8 mouse cellular contexts compared by ENCODE assay signal in the genomic region with DNA sequence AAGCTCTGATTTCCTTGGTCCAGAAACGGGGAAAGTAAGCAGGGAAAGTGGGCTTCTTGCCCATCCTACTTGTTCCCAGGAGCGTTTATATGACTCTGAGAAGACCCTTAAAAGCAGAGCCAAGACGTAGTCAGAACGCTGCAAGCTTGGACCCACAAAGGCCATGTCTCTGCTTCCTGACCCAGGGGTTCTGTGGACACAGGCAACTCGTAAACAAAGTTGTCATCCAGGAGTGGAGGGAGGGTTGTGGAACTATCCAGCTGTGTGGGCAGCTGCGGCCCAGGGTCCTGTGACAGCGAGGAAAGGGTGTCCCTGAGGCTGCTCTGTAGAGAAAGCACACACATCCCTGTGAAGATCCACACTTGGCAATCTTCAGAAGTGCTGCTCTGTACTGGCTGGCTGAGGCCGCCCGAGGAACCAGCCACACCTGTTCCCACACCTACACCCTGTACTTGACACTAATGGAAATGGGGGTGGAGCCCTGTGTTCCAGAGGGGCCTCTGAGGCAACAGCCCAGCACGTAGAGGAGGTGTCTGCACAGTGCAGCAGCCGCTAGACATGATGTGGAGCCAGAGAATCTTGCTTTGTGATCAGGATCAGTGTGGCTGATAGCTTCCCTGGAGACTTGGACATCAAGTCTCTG. TPM values are rescaled to one million over a fixed set of nuclear protein-coding genes. Genes with fewer than 3 reads are reported as not detected.
A peak's percentile ranks its signal among the peaks of the same experiment; 100 is the strongest.
DNase-seq lines count a peak whose midpoint lies in the region; ATAC-seq lines count a peak whose summit lies in the region.

No protein-coding gene starts in this region.

- peak overlapping the region; percentile 78 for H3K4me2 ChIP-seq in heart, embryonic 16.5 days (ENCODE audit: low read depth, low read length)
- H3K4me2 ChIP-seq in liver, embryonic 15.5 days: peak overlapping the region; percentile 100
- peak overlapping the region; percentile 87 for H3K4me2 ChIP-seq in stomach, embryonic 14.5 days (replicated peaks; ENCODE audit: low read depth, low read length)

- intact Hi-C loops in left cerebral cortex, postnatal 14 days (cut with DNase I): loop anchor here (5.0 kb wide), 1 partner anchor 64 kb away; no protein-coding TSS in a partner anchor
- intact Hi-C loops in left cerebral cortex, postnatal 4 days (cut with DNase I): no loop called here

- H3K4me3 ChIP-seq in heart, embryonic 16.5 days (ENCODE audit: low read length): no peak overlapping the region
- peak overlapping the region; percentile 82; the same call in 1 of the 2 replicates for H3K4me3 ChIP-seq in liver, embryonic 15.5 days (replicated peaks)
- no peak overlapping the region for H3K4me3 ChIP-seq in stomach, embryonic 14.5 days (ENCODE audit: low read depth, low read length)

- DNase-seq in left cerebral cortex, postnatal 14 days (ENCODE audit: low spot score in 2 of 2): peak; percentile 20 to 33
- no peak for DNase-seq in left cerebral cortex, adult 18-20 months (ENCODE audit: low spot score in 2 of 2)
- no peak for DNase-seq in layer of hippocampus, adult 9-10 months (ENCODE audit: low spot score)
- DNase-seq in left cerebral cortex, postnatal 4 days: no peak
- no peak for DNase-seq in right cerebral cortex, postnatal 4 days

- H3K9ac ChIP-seq in heart, embryonic 16.5 days (ENCODE audit: low read length): peak overlapping the region; percentile 33; the same call in 1 of the 2 replicates
- H3K9ac ChIP-seq in liver, embryonic 15.5 days: no peak overlapping the region
- H3K9ac ChIP-seq in stomach, embryonic 14.5 days (replicated peaks; ENCODE audit: low read depth, low read length): peak overlapping the region; percentile 12; the same call in 1 of the 2 replicates

- H3K4me1 ChIP-seq in heart, embryonic 16.5 days (ENCODE audit: control insufficient read depth, insufficient read depth, low read length): peaks cover 34% of the 10 kb centered on the region
- peaks cover 56% of the 10 kb centered on the region for H3K4me1 ChIP-seq in liver, embryonic 15.5 days (replicated peaks)
- H3K4me1 ChIP-seq in stomach, embryonic 14.5 days (ENCODE audit: control insufficient read depth, insufficient read depth, low read length): peaks cover 29% of the 10 kb centered on the region

- no peaks in the 10 kb centered on the region for H3K27me3 ChIP-seq in heart, embryonic 16.5 days (ENCODE audit: control insufficient read depth, insufficient read depth, low read length)
- no peaks in the 10 kb centered on the region for H3K27me3 ChIP-seq in liver, embryonic 15.5 days
- no peaks in the 10 kb centered on the region for H3K27me3 ChIP-seq in stomach, embryonic 14.5 days (ENCODE audit: control insufficient read depth, insufficient read depth, low read length)

- H3K36me3 ChIP-seq in heart, embryonic 16.5 days (ENCODE audit: control insufficient read depth, insufficient read depth): peaks cover 29% of the 10 kb centered on the region
- H3K36me3 ChIP-seq in liver, embryonic 15.5 days (replicated peaks): peaks cover 44% of the 10 kb centered on the region
- H3K36me3 ChIP-seq in stomach, embryonic 14.5 days (ENCODE audit: control insufficient read depth, insufficient read depth, low read length): peaks cover 32% of the 10 kb centered on the region

- H3K27ac ChIP-seq in heart, embryonic 16.5 days (ENCODE audit: low read length): peak overlapping the region; percentile 40
- H3K27ac ChIP-seq in liver, embryonic 15.5 days (replicated peaks): peak overlapping the region; percentile 78
- H3K27ac ChIP-seq in stomach, embryonic 14.5 days (ENCODE audit: low read length): peak overlapping the region; percentile 75

- H3K9me3 ChIP-seq in heart, embryonic 16.5 days (replicated peaks; ENCODE audit: control insufficient read depth, low read length): no peaks in the 10 kb centered on the region
- no peaks in the 10 kb centered on the region for H3K9me3 ChIP-seq in liver, embryonic 15.5 days (replicated peaks)
- no peaks in the 10 kb centered on the region for H3K9me3 ChIP-seq in stomach, embryonic 14.5 days (ENCODE audit: control insufficient read depth, low read depth, low read length)

- WGBS in heart, embryonic 16.5 days: 54% methylated on average over 11 of the region's 11 CpGs
- WGBS in liver, embryonic 15.5 days (ENCODE audit: insufficient replicate concordance): 63% methylated on average over 11 of the region's 11 CpGs
- WGBS in stomach, embryonic 14.5 days: 34% methylated on average over 11 of the region's 11 CpGs

- no peak for ATAC-seq in heart, embryonic 16.5 days (replicated peaks; ENCODE audit: extremely low read depth, insufficient read depth, low FRiP score)
- no peak for ATAC-seq in liver, embryonic 15.5 days (ENCODE audit: insufficient read depth)
- ATAC-seq in stomach, embryonic 14.5 days (ENCODE audit: insufficient number of reproducible peaks, insufficient read depth, low FRiP score, low read depth): peak; percentile 29; the same call in 1 of the 2 replicates

RNA-seq across cellular contexts. Expression of a gene that starts 2.3 kb away (rescaled TPM):
- total RNA-seq in left cerebral cortex, postnatal 14 days (2021): 1 to 10 TPM; 5.7 to 6.4 TPM
- total RNA-seq in left cerebral cortex, adult 18-20 months (2021): 1 to 10 TPM; 1.9 to 4.6 TPM
- 288 and 319 TPM in 2 replicates for polyA plus RNA-seq in heart, embryonic 16.5 days (2015; fragmentation: Nextera tagmentation; extraction: Ambion mirVana)
- polyA plus RNA-seq in liver, embryonic 15.5 days (2015; fragmentation: Nextera tagmentation; extraction: Ambion mirVana): 167 and 213 TPM in 2 replicates
- 324 and 357 TPM in 2 replicates for polyA plus RNA-seq in stomach, embryonic 14.5 days (2014; fragmentation: Nextera tagmentation; extraction: Ambion mirVana)
- total RNA-seq in left cerebral cortex, postnatal 4 days (2021): 10 to 100 TPM; 16.9 to 19.4 TPM

RNA-seq across cellular contexts. Expression of a gene that starts 4.4 kb away (rescaled TPM):
- total RNA-seq in left cerebral cortex, postnatal 14 days (2021): 10 to 100 TPM; 27.3 to 28.2 TPM
- total RNA-seq in left cerebral cortex, adult 18-20 months (2021): 10 to 100 TPM; 22.8 to 29.7 TPM
- polyA plus RNA-seq in heart, embryonic 16.5 days (2015; fragmentation: Nextera tagmentation; extraction: Ambion mirVana): 90.4 and 95.8 TPM in 2 replicates
- polyA plus RNA-seq in liver, embryonic 15.5 days (2015; fragmentation: Nextera tagmentation; extraction: Ambion mirVana): 49.9 and 60.7 TPM in 2 replicates
- 65.0 and 80.1 TPM in 2 replicates for polyA plus RNA-seq in stomach, embryonic 14.5 days (2014; fragmentation: Nextera tagmentation; extraction: Ambion mirVana)
- total RNA-seq in left cerebral cortex, postnatal 4 days (2021): 10 to 100 TPM; 24.8 to 25.7 TPM

RNA-seq across cellular contexts. Expression of a gene that starts 35.3 kb away (rescaled TPM):
- 10 to 100 TPM; 26.8 to 31.4 TPM for total RNA-seq in left cerebral cortex, postnatal 14 days (2021)
- 10 to 100 TPM; 22.3 to 25.0 TPM for total RNA-seq in left cerebral cortex, adult 18-20 months (2021)
- 36.6 and 43.8 TPM in 2 replicates for polyA plus RNA-seq in heart, embryonic 16.5 days (2015; fragmentation: Nextera tagmentation; extraction: Ambion mirVana)
- polyA plus RNA-seq in liver, embryonic 15.5 days (2015; fragmentation: Nextera tagmentation; extraction: Ambion mirVana): 22.0 and 27.4 TPM in 2 replicates
- 48.3 and 54.4 TPM in 2 replicates for polyA plus RNA-seq in stomach, embryonic 14.5 days (2014; fragmentation: Nextera tagmentation; extraction: Ambion mirVana)
- 10 to 100 TPM; 23.9 to 30.5 TPM for total RNA-seq in left cerebral cortex, postnatal 4 days (2021)

Comparison
In these comparisons a context has a peak if more than half of its experiments do, and no peak if none do; other contexts are left out.
1. DNase-seq: peak in left cerebral cortex, postnatal 14 days (2 of 2); none in left cerebral cortex, adult 18-20 months (0 of 2), layer of hippocampus, adult 9-10 months (single experiment), left cerebral cortex, postnatal 4 days (single experiment) and right cerebral cortex, postnatal 4 days (single experiment).
2. Peak in every context shown above with its lines, with median percentiles within 50 percentile points of each other: H3K27ac ChIP-seq and H3K4me2 ChIP-seq.